Mouse (Mus musculus) skeletal muscle tissue, adult 2 months (tissue): ENCODE measurements around the gene Phldb2.

ENCODE experiments used
- DNase-seq: peaks from one replicate; pipeline ENCODE4 v3.0.0-alpha.2; 2012; ENCODE audit warnings: low read depth, low spot score

Gene Phldb2

GRCm38 (mm10) chr16:45953394-45953793 is at the start of gene Phldb2:
Gene Phldb2, minus strand, starts transcription at chr16:45953598.
- DNase-seq = no peak

- no peak for DNase-seq
Measured at GRCm38 (mm10) chr16:46001550-46002166, 48.3 kb upstream of the Phldb2 start.

- DNase-seq = no peak
Measured at GRCm38 (mm10) chr16:46000976-46001375, 47.6 kb upstream of the Phldb2 start.

GRCm38 (mm10) chr16:45999374-46000191 is 46.2 kb upstream of the Phldb2 start:
- DNase-seq = no peak

GRCm38 (mm10) chr16:45998231-45998630 is 44.8 kb upstream of the Phldb2 start:
- DNase-seq = no peak

GRCm38 (mm10) chr16:45990901-45991676 is 37.7 kb upstream of the Phldb2 start:
- no peak for DNase-seq

- DNase-seq = peak; percentile 46
Measured at GRCm38 (mm10) chr16:45986236-45986635, 32.8 kb upstream of the Phldb2 start.

- peak; percentile 27 for DNase-seq
Measured at GRCm38 (mm10) chr16:45984610-45985606, 31.5 kb upstream of the Phldb2 start.

- DNase-seq = no peak
Measured at GRCm38 (mm10) chr16:45976251-45976650, 22.9 kb upstream of the Phldb2 start.

GRCm38 (mm10) chr16:45973959-45974686 is 20.7 kb upstream of the Phldb2 start:
- DNase-seq = no peak

GRCm38 (mm10) chr16:45970187-45970586 is 16.8 kb upstream of the Phldb2 start:
- no peak for DNase-seq

- DNase-seq = no peak
Measured at GRCm38 (mm10) chr16:45968716-45969115, 15.3 kb upstream of the Phldb2 start.

GRCm38 (mm10) chr16:45967471-45967870 is 14.1 kb upstream of the Phldb2 start:
- DNase-seq = peak; percentile 59

- no peak for DNase-seq
Measured at GRCm38 (mm10) chr16:45966604-45967003, 13.2 kb upstream of the Phldb2 start.

GRCm38 (mm10) chr16:45964777-45965176 is 11.4 kb upstream of the Phldb2 start:
- no peak for DNase-seq

GRCm38 (mm10) chr16:45963837-45964236 is 10.4 kb upstream of the Phldb2 start:
- no peak for DNase-seq

GRCm38 (mm10) chr16:45963088-45963487 is 9.7 kb upstream of the Phldb2 start:
- DNase-seq = no peak

GRCm38 (mm10) chr16:45960978-45961377 is 7.6 kb upstream of the Phldb2 start:
- no peak for DNase-seq

- DNase-seq = no peak
Measured at GRCm38 (mm10) chr16:45956390-45956950, 3.1 kb upstream of the Phldb2 start.

GRCm38 (mm10) chr16:45952501-45952900 is 897 bp downstream of the Phldb2 start:
- no peak for DNase-seq
